Mouse (Mus musculus) left cerebral cortex, adult 18-20 months (tissue): ENCODE measurements at regions not wholly inside any gene's neighbourhood (a gene's known extent, or its start where the extent isn't known, plus 50 kb on each side); places are given as distances from the start of the nearest gene placed in this dataset.

Experiments used
- DNase-seq, 2 experiments: peaks; one replicate each; pipeline ENCODE4 v3.0.0; 2021 to 2022; ENCODE audit warnings: low spot score in 2 of 2, mixed read lengths in 1 of 2

DNA sequence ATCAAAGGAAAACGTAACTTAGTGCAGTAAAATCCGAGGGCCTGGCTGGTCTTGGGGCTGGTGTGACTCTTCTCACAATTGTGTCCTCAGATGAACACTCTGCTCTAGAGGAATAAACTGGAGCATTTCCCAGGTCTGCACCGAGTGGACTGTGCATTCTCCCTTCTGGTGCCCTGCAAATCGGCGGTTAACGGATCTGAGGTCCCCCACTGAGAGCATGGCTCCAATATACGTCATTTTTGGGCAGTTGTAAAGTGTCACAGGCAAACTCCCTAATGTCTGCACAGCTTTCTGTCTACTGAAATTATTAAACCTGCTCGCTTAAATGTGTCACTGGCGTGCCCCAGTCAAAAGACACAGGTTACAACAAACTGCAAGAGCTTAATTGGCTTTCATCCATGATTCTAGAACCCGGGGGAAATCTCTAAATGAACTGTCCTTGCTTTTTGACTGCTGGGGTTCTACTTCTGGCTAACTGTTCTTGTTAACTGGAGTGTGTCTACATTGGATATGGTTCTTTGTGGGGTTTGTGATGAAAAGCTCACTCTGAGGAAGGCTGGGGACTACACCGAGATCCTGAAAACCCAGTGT is 93.7 kb upstream of the Gm47985 start:
- DNase-seq, result no peak

DNA sequence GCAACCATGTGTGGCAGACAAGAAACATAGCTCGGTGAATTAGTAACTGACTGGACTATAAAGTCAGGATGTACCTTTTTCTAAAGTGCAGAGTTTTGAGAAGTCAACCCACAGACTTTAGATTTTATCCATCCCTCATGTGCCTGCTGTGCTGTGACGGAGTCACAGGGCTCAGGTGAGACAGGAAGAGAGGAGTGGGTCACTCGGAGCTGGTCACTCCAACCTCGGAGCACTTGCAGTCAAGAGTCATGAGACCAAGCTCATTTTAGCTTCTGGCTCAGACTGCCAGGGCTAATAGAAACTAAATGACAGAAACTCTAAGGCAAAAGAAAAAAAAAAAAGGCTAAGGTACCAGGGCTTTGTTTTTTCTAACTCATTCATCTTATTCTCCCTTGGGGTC is 90.3 kb upstream of the Gm47985 start:
- no peak for DNase-seq

DNA sequence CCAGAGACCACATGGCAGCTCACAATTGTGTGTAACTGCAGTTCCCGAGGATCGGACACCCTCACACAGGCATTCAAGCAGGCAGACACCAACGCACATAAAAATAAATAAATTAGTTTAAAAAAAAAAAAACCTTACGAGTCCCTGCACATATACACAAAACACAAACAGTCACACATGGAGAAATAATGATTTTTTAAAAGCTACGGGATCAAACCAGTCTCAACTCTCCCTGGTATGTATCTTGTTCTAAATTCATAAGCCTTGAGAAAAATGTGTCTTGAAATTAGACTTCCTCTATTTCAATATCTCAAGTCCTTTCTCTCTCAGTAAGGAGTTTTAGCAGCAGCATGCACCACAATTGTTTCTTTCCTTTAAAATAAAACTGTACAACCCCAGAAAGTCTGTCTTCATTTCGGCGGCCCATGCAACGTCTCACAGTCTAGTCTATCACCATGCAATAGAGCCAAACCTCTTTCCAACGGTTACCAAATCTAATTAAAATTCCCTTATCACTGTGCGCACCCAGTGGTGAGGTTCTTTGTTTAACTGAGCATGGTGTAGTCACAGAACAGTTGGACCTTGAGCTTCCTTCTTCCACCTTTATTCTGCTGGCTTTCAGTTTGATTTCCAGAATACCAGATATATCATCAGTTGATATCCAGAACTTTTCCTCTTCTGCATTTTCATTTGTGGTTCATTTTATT is 86.8 kb upstream of the Gm47985 start:
- no peak for DNase-seq

DNA sequence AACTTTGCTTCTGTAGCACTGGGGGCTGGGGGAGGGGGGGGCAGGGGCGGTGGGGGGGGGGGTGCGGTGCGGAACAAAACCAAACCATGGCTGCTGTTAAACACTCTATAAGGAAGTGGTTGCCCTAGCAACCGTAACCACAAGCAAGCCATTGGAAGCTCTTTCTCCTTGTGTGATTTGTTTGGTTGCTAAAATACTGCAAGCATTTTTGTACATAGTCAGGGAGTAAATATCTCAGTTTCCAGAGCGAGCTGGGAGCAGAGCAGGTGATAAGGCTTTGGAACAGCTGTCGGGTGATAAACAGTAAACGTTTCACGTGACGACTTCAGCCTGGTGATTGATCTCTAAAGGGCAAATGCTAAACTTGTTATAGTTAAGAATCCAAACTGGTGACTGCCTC is 86.3 kb upstream of the Gm47985 start:
- no peak for DNase-seq

DNA sequence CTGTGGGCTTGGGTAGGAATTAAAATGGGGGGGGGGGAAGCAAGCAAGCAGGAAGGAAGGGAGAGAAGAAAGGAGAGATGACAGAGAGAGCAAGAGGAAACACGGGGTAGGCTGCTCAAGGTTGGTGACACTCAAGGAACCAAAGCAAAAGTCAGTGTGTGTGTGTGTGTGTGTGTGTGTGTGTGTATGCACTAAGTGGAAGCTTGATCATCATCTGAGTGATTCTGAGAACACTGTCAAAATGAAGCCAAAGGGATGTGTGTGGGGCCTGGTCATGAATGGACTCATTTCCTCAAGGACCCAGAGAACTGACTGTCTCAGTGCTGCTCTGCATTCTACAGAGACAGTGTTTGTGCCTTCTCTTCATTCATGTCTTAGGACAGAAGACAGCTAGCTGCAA is 84.8 kb upstream of the Gm47985 start:
- DNase-seq, result no peak

DNA sequence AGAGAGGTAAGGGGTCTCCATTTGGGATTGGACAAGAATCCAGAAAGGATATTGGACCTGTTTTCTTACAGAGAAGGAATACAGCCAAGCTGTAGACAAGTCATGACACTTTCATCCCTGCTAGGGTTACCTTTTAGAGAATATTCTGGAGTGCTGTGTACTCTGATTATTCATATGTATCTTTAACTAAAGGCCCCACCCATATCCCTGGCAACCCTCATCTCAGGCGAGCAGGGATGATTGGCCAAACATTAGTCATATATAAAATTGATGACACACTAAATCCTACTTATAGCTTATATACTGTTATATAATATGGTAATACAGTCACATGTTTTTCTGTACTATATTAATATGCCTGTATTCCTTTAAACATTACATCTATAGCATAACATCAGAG is 83.6 kb upstream of the Gm47985 start:
- DNase-seq, result no peak

DNA sequence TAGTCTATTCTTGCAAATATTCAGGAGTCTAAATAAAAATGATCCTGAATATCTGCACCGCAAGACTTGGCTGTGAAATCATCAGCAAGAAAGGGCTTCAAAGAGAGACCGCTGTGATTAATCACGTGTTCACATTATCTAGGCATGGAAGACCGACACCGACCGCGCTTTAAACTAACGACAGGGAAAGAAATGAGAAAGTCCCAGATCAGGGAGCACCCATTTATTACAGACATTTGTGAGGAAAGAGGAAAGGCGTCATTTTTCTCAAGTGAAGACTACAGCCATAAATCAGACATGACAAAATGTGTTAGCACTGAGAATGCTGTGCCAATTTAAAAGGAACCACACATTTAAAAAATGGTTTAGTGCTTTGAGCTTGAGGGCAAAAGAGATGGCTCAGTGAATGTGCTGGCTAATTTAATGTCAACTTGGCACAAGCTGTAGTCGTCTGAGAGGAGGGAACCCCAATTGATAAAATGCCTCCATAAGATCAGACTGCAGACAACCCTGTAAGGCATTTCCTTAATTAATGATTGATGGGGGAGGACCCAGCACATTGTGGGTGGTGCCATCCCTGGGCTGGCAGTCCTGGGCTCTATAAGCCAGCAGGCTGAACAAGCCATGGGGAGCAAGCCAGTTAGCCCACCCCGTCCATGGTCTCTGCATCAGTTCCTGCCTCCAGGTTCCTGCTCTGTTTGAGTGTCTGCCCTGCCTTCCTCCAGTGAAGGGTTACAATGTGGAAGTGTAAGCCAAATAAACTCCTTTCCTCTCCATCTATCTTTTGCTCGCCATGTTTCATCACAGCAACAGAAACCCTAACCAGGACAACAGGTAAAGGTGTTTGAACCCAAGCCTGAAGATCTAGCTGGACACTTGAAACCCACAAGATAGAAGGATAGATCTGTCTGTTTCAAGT is 81.5 kb upstream of the Gm47985 start:
- DNase-seq, result no peak

DNA sequence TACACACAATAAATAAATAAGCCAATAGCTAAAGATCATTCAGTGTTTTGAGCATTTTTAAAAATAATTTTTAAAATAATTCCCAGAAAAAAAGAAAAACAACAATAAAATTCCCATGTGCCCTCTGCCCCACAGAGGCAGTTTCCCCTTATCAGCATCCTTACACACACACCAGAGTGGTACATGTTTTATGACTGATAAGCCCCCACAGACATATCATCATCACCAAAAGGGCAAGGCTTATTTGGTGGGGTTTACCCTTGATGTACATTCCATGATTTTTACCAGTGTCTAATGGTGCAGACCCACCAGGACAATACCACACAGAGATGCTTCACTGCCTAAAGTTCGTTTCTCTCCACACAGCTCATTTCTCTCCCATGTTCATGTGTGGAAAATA is 80.8 kb upstream of the Gm47985 start:
- DNase-seq, result no peak

DNA sequence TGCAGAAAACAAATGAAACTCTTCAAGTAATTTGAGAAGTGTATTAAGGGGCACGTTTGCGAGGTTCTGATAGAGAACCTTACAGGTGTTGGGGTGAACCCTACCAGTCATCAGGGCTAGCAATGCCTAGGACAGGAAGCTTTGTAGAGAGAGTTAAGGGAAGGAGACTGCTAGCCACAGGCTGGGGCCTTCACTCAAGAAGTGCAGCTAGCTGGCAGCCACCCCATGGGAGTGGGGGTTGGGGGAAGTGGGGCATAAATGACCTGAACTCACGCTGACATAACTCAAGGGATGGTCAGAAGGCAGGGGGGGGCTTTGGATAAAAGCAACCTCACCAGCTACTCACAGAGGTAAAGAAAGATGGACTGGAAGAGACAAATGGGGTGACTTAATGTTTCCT is 80.3 kb upstream of the Gm47985 start:
- DNase-seq, result no peak

DNA sequence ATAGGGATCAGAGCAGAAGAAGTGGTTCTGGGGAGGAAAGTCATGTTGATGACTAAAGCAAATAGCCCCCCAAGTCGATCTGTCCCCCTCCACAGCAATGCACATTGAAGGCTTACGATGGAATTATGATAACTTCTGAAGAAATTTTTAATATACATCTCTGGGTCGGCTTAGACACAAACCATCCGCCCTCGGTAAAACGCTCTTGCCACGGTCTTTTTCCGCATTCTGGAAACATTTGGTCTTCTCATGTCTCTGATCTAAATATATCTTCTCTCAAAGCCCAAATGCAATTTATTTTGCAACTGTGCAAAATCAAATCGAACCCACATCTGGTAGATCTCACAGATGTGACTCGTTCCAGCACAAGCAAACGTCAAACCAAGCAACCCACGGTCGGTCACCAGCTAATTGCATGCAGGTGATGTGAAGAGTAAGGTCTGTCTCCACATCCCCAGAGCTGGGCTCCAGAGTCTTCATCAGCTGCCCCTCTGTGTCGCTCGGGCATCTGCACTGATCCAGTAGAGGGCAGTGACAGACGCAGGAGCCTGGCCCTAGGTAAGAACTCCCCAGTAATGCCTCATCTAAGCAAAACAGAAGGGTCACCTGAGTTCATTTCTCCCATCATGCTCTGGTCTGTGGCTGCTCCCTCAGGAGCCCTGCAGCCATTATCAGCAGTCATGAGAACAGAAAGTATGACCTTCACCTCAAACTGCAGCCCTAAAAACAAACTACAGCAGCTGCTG is 79.5 kb upstream of the Gm47985 start:
- no peak for DNase-seq

DNA sequence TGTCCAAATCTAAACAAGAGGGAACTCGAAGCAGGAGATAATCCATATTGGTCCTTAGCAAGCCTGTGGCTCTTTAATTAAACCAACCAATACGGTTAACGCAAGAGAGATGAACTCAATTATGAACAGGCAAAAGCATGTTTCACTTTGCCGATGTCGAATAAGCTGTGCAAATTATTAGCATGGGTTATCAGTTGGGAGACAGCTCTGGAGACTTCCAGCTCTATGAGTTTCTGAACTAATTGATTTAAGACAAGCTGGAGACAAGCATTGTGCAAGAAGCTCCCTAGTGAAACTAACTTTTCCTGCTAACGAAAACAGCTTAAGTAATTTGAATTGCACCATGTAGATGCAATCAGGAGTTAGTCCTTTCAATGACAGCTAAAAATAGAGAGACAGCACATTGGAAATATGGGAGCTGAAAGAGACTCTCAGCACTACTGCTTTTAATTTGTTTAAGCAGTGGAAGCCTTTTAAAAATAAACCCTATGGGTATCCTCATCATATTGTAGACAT is 78.8 kb upstream of the Gm47985 start:
- DNase-seq, result no peak

DNA sequence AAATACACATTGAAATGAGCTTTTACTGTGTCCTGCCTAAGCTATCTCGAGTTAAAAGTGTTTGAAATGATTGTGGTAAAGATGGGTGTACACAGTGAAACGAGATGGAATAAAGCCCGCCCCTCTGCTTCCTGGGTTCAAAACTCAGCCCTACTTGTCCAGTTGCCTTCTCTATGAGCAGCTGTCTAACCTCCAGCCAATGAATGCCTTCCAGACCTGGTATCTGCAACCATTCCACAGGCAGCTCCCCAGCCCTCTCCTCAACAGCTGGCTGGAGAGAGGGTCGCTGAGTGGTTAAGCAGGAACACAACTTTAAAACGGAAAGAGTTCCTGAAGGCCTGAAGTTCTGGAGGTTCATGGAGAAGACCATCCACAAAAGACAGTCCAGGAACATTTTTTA is 78.0 kb upstream of the Gm47985 start:
- DNase-seq, result no peak

DNA sequence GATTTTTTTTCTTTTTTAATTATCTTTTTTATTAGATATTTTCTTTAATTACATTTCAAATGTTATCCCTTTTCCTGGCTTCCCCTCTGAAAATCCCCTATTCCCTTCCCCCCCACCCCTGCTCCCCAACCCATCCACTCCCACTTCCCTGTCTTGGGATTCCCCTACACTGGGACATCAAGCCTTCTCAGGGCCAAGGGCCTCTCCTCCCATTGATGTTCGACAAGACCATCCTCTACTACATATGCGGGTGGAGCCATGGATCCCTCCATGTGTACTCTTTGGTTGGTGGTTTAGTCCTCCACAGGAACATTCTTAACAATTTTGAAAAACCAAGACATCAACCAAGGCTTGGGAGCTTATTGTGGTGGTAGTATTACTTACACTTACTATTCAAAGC is 77.5 kb upstream of the Gm47985 start:
- DNase-seq, result no peak

DNA sequence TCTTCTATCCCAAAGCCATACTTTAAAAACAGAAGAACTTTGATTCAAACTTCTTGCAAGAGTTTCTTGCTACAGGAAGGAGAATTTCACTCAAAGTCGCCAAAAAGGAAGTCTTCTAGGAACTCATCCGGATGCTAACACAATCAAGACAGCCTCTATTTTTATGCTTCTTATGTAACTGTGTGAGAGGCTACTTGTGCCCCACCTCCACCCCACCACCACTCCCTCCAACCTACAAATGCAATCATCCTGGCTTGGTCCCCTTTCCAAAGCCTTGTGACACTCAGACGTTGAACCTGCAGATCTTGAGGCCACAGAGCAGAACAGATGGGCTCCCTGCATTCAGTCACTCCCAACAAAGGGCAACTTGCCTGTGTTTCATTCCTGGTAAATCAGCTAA is 77.1 kb upstream of the Gm47985 start:
- no peak for DNase-seq

DNA sequence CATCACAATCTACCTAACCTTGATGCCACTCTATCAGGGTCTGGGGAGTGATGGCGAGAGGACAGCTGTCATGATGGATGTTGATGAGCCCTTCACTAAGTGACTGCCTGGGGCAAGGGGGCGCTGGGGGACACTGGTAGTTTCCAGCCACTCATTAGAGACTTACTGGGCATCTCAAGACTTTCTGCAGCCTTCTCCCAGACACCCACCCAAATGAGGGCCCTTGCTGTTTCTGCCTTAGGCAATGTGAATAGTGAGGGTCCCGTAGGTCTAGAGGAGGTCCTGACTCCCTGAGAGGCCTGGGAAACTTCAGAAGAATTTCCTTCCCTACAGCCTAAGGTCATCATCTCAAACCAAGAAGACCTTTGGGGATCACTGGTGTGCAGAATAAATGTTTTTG is 74.9 kb upstream of the Gm47985 start:
- DNase-seq, result no peak

DNA sequence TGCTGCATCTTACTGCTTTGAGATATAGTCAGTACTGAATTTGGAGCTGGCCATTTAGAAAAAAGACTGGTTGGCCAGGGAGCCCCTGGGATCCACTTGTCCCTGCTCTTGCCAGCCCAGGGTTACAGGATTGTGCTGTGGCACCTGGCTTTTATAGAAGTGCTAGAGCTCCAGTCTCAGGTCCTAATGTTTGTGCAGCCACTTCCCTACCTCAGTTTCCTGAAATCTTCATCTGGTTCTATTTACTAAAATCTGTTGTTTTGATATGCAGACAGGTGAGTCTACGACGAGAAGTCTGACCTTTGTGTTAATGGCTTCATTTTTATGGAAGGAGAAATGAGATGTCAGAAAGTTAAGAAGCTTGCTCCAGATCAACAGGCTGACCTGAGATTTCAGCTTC is 73.0 kb upstream of the Gm47985 start:
- DNase-seq, result no peak

DNA sequence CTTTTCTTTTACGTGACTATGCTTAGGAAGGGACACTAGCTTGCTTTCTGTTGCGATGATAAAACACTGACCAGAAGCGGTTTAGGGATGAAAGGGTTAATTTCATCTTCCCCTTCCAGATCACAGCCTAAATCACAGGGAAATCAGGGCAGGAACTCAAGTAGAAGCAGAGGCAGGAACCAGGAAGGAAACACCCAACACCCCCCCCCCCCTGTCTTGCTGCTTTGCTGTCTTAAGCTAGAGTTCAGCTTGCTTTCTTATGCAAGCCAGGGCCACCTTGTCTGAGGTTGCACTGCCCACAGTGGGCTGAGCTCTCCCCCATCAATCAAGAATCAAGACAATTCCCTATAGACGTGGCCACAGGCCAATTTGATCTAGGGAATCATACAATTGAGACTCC is 71.9 kb upstream of the Gm47985 start:
- no peak for DNase-seq

DNA sequence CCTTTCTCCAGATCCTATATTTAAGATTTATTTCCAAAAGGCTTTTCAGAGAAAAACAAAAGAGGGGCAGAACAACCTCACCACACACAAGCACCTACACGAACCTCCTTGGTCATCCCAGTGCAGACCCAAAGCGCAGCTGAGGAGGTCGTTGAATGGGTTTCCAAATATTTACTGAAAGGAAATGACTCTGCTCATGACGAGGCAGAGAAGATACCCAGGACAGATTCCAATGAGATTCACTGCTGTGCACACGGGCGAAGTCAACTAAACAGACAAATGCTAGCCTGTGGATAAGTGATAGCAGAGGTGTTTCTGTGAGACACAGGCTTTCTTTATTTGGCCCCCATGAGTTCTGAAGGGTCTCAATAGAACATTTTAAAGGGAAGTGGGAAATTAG is 70.7 kb upstream of the Gm47985 start:
- DNase-seq, result no peak

DNA sequence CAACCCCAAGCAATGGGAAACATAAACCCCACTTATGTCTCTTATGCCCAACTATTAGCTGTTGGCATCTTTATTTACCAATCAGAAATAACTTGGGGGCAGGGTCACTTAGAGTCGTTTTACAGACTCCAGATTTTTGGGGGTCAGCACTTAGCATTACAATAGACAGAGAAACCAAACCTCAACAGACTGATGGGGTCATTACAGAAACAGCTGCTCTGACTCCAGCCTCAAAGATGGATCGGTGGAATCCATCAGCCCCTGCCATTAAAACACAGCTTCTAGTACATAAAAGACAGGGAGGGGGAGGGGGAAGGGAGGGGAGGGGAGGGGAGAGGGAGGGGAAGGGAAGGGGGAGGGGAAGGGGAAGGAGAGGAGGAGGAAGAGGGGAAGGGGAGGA is 69.9 kb upstream of the Gm47985 start:
- no peak for DNase-seq

DNA sequence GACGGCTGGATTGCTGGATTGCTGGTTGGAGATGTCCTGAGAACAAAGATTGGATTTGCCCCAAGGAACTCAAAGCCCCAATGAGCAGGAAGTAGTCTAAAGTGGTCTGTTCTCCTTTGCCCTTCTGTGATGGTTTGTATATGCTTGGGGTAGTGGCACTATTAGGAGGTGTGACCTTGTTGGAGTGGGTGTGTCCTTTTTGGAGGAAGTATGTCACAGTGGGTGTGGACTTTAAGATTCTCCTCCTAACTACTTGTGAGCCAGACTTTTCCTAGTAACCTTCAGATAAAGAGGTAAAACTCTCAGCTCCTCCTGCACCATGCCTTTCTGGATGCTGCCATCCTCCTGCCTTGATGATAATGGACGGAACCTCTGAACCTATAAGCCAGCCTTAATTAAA is 69.1 kb upstream of the Gm47985 start:
- DNase-seq, result no peak

DNA sequence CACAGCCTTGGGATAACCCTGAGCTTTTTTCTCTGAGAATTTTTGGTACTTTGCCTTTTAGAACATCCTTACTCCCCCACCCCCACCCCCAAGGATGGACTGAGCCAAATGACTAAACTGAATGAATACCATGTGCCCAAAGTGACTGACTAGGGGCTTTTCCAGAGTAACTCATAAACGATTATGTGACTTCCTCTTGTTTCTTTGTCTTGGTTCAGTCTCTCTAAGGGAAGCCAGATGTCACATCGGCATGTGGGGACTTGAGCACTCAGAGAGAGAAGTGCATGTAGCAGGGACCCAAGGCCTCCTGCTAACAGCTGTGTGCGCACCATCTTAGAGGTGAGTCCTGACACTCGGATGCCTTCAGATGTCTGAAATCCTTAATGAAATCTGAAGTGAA is 63.8 kb upstream of the Gm47985 start:
- no peak for DNase-seq

DNA sequence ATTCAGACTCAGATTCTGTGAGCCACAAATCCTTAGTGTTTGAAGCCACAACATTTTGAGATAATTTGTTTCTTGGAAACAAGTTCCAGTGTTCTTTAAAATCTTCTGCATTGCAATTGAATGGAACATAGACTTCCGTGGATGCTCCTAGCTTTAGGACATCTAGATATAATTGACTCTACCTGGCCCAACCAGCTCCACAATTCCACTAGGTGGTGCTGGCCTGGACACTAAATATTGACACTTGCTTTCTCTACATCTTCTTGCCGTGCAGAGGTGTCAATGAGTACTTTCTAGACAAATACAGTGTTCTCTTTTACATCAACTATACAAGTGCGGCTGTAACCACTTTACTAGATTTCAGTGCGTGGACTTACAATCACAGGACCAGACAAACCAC is 63.4 kb upstream of the Gm47985 start:
- no peak for DNase-seq
